Mouse (Mus musculus) forebrain, postnatal 0 days (tissue): ENCODE results near the gene Cnot3. TPM values are rescaled to one million over a fixed set of nuclear protein-coding genes. Genes with fewer than 3 reads are reported as not detected.
"Not testable (repeated sequence)": the region's sequence is repeated elsewhere in the genome, so short reads cannot be mapped to it uniquely, and the experiment has no call there.

Experiments used
- ATAC-seq: fragments of 200-750 bp; cut with Nextera tagmentation; 2 replicates; pipeline ENCODE4 v1.8.0; 2017; ENCODE audit warnings: mild to moderate bottlenecking, moderate library complexity
- DNase-seq: peaks from one replicate; pipeline ENCODE4 v3.0.0-alpha.2; 2015
- H3K27ac ChIP-seq: fragments of 300-500 bp; sonication (generic); 2 replicates; pipeline ENCODE4 v1.5.1; 2014; ENCODE audit warnings: low read depth, mild to moderate bottlenecking, antibody characterized with exemption, low read length, moderate library complexity, mixed read lengths
- H3K27me3 ChIP-seq: fragments of 300-500 bp; sonication (generic); 2 replicates; pipeline ENCODE4 v1.6.1; 2014; ENCODE audit warnings: mild to moderate bottlenecking, low read length, mixed read lengths; ENCODE audit not compliant: insufficient read depth
- H3K36me3 ChIP-seq: fragments of 300-500 bp; sonication (generic); 2 replicates; pipeline ENCODE4 v1.6.1; 2014; ENCODE audit warnings: mild to moderate bottlenecking, moderate library complexity; ENCODE audit not compliant: insufficient read depth
- H3K4me1 ChIP-seq: fragments of 300-500 bp; sonication (generic); 2 replicates; pipeline ENCODE4 v1.6.1; 2014; ENCODE audit warnings: antibody characterized with exemption; ENCODE audit not compliant: insufficient read depth
- H3K4me2 ChIP-seq: fragments of 300-500 bp; sonication (generic); 2 replicates; pipeline ENCODE4 v1.6.1; 2014; ENCODE audit warnings: low read depth, mild to moderate bottlenecking, moderate library complexity
- H3K4me3 ChIP-seq: fragments of 300-500 bp; sonication (generic); 2 replicates; pipeline ENCODE4 v1.5.1; 2014; ENCODE audit warnings: low read depth, low read length, mixed read lengths
- H3K9ac ChIP-seq: fragments of 300-500 bp; sonication (generic); 2 replicates; pipeline ENCODE4 v1.6.1; 2014; ENCODE audit warnings: mild to moderate bottlenecking
- H3K9me3 ChIP-seq: fragments of 300-500 bp; sonication (generic); 2 replicates; pipeline ENCODE4 v1.6.1; 2016; ENCODE audit warnings: low read length
- CTCF ChIP-seq: sonication (generic); IDR thresholded peaks from 2 replicates; pipeline ENCODE4 v1.5.1; 2016; ENCODE audit warnings: antibody characterized with exemption, control low read depth, low read depth
- WGBS: fragments of 180-500 bp; shearing (Covaris S2); extraction: QIAGEN DNeasy Blood & Tissue Kit; methylation state at CpG from one replicate; pipeline ENCODE4 v1.1.7; 2014; 5-methylcytosine and 5-hydroxymethylcytosine counted together
- polyA plus RNA-seq: library from polyadenylated mRNA; unstranded; fragments of >200 nt; fragmentation: Nextera tagmentation; extraction: Ambion mirVana; gene quantifications from 2 replicates; pipeline ENCODE4 v1.2.1, GENCODE M21; 2015
- total RNA-seq: library from RNA; depleted of rRNA; stranded (reverse); fragments of >200 nt; gene quantifications from 2 replicates; pipeline ENCODE4 v1.2.3, GENCODE M21; 2014

Gene Cnot3
- total and polyA plus RNA-seq, 2 experiments from 2014 or later, result 19.8 to 35.4 TPM

GRCm38 (mm10) chr7:3691919-3692318, 46.9 kb downstream of the Cnot3 start:
- H3K9ac ChIP-seq, result peak overlapping the region; percentile 73

GRCm38 (mm10) chr7:3692382-3692986, 47.4 kb downstream of the Cnot3 start, which contains the start of gene Tsen34:
Tsen34 (plus strand) TSS chr7:3692863.
- peak; percentile 30; the same call in 1 of the 2 replicates for TF ChIP-seq CTCF
- H3K9ac ChIP-seq, result peak within 1 kb of the TSS; percentile 73
- peaks cover 17% of the 10 kb centered on the region for H3K36me3 ChIP-seq
- DNase-seq (no peak), ATAC-seq (peak; percentile 56; the same call in 1 of the 2 replicates)
- 2% methylated on average over 49 of the region's 49 CpGs for WGBS
- peaks cover 12% of the 10 kb centered on the region; the same call in 1 of the 2 replicates for H3K4me1 ChIP-seq
- H3K4me3 ChIP-seq, result peak within 1 kb of the TSS; percentile 56
- H3K27ac ChIP-seq, result peak within 1 kb of the TSS; percentile 84
- H3K4me2 ChIP-seq, result peak within 1 kb of the TSS; percentile 79
- no peaks in the 10 kb centered on the region for H3K27me3 ChIP-seq
- H3K9me3 ChIP-seq, result no peaks in the 10 kb centered on the region

More at GRCm38 (mm10) chr7:3691919-3692318, 46.9 kb downstream of the Cnot3 start:
- Histone ChIP-seq H3K27me3 (no peaks in the 10 kb centered on the region), H3K4me2 (peak overlapping the region; percentile 79), H3K4me1 (peaks cover 12% of the 10 kb centered on the region; the same call in 1 of the 2 replicates), H3K27ac (0 out of 2 replicates have a peak overlapping the region, but pooled peaks have one; percentile 84), H3K4me3 (peak overlapping the region; percentile 56), H3K9me3 (no peaks in the 10 kb centered on the region), H3K36me3 (peaks cover 20% of the 10 kb centered on the region)
- DNase-seq (no peak), ATAC-seq (no peak)
- WGBS, result 34% methylated on average over 3 of the region's 3 CpGs
- TF ChIP-seq CTCF, result no peak

- H3K4me2 ChIP-seq, result peak within 1 kb of the TSS; percentile 79
- peaks cover 12% of the 10 kb centered on the region; the same call in 1 of the 2 replicates for H3K4me1 ChIP-seq
- peak; percentile 93 for ATAC-seq
- TF ChIP-seq CTCF, result no peak
- peak within 1 kb of the TSS; percentile 73 for H3K9ac ChIP-seq
- peak within 1 kb of the TSS; percentile 56 for H3K4me3 ChIP-seq
- H3K27me3 ChIP-seq, result no peaks in the 10 kb centered on the region
- peak within 1 kb of the TSS; percentile 84 for H3K27ac ChIP-seq
- H3K36me3 ChIP-seq, result peaks cover 22% of the 10 kb centered on the region
- peak; percentile 99 for DNase-seq
- 1% methylated on average over 55 of the region's 55 CpGs for WGBS
- H3K9me3 ChIP-seq, result no peaks in the 10 kb centered on the region
Measured at GRCm38 (mm10) chr7:3692987-3693808, 48.1 kb downstream of the Cnot3 start, which contains the start of gene Mboat7. Mboat7 (minus strand) TSS chr7:3693523.

- H3K9ac ChIP-seq, result peak overlapping the region; percentile 73
- under 1% methylated on average over 18 of the region's 18 CpGs for WGBS
- no peak for TF ChIP-seq CTCF
- DNase-seq, result peak; percentile 84
- no peaks in the 10 kb centered on the region for H3K9me3 ChIP-seq
- H3K27me3 ChIP-seq, result no peaks in the 10 kb centered on the region
- H3K4me3 ChIP-seq, result peak overlapping the region; percentile 56
- peak overlapping the region; percentile 84 for H3K27ac ChIP-seq
- H3K36me3 ChIP-seq, result peaks cover 22% of the 10 kb centered on the region; the same call in 1 of the 2 replicates
- peak; percentile 23 for ATAC-seq
- peak overlapping the region; percentile 79 for H3K4me2 ChIP-seq
- H3K4me1 ChIP-seq, result peaks cover 12% of the 10 kb centered on the region; the same call in 1 of the 2 replicates
Measured at GRCm38 (mm10) chr7:3693809-3694075, 48.7 kb downstream of the Cnot3 start.

- WGBS, result under 1% methylated on average over 53 of the region's 55 CpGs
- H3K4me3 ChIP-seq, result peak overlapping the region; percentile 56
- no peaks in the 10 kb centered on the region for H3K27me3 ChIP-seq
- peaks cover 12% of the 10 kb centered on the region; the same call in 1 of the 2 replicates for H3K4me1 ChIP-seq
- H3K27ac ChIP-seq, result peak overlapping the region; percentile 84
- no peak for TF ChIP-seq CTCF
- peak; percentile 85 for DNase-seq
- H3K9ac ChIP-seq, result peak overlapping the region; percentile 73
- H3K4me2 ChIP-seq, result peak overlapping the region; percentile 79
- H3K9me3 ChIP-seq, result no peaks in the 10 kb centered on the region
- peak; percentile 27 for ATAC-seq
- H3K36me3 ChIP-seq, result peaks cover 27% of the 10 kb centered on the region; the same call in 1 of the 2 replicates
Measured at GRCm38 (mm10) chr7:3694076-3694948, 49.2 kb downstream of the Cnot3 start.

- not testable (repeated sequence) for ATAC-seq, DNase-seq, H3K9me3 ChIP-seq, H3K27me3 ChIP-seq
- peak overlapping the region; percentile 84 for H3K27ac ChIP-seq
- H3K9ac ChIP-seq, result peak overlapping the region; percentile 73
- peak overlapping the region; percentile 79 for H3K4me2 ChIP-seq
- H3K36me3 ChIP-seq, result peaks cover 25% of the 10 kb centered on the region
- H3K4me3 ChIP-seq, result peak overlapping the region; percentile 56
- 7% methylated on average over 9 of the region's 9 CpGs for WGBS
- H3K4me1 ChIP-seq, result peaks cover 12% of the 10 kb centered on the region; the same call in 1 of the 2 replicates
Measured at GRCm38 (mm10) chr7:3694949-3695305, 49.9 kb downstream of the Cnot3 start.
